Mouse (Mus musculus): ENCODE results near the gene Plcl1. TPM values are rescaled to one million over a fixed set of nuclear protein-coding genes. Genes with fewer than 3 reads are reported as not detected.

Plcl1 gene
- total RNA-seq, 2 experiments from 2014 or later, result not detected

- ATAC-seq (replicated peaks; ENCODE audit: low FRiP score, poor library complexity, severe bottlenecking), result no peak
These were observed 280.5 kb downstream of the Plcl1 start for GRCm38 (mm10) chr1:55686261-55686660.

- no peak for ATAC-seq (replicated peaks; ENCODE audit: low FRiP score, poor library complexity, severe bottlenecking)
These were observed 288.0 kb downstream of the Plcl1 start for GRCm38 (mm10) chr1:55693636-55694220.

- ATAC-seq (replicated peaks; ENCODE audit: low FRiP score, poor library complexity, severe bottlenecking), result no peak
These were observed 290.5 kb downstream of the Plcl1 start for GRCm38 (mm10) chr1:55696206-55696605.

GRCm38 (mm10) chr1:55699393-55699970 is 293.8 kb downstream of the Plcl1 start:
- ATAC-seq (replicated peaks; ENCODE audit: low FRiP score, poor library complexity, severe bottlenecking), result no peak

GRCm38 (mm10) chr1:55700016-55700415 is 294.3 kb downstream of the Plcl1 start:
- ATAC-seq (replicated peaks; ENCODE audit: low FRiP score, poor library complexity, severe bottlenecking), result no peak

- no peak for ATAC-seq (replicated peaks; ENCODE audit: low FRiP score, poor library complexity, severe bottlenecking)
These were observed 295.0 kb downstream of the Plcl1 start for GRCm38 (mm10) chr1:55700726-55701125.

GRCm38 (mm10) chr1:55701601-55702000 is 295.9 kb downstream of the Plcl1 start:
- ATAC-seq (replicated peaks; ENCODE audit: low FRiP score, poor library complexity, severe bottlenecking), result no peak

GRCm38 (mm10) chr1:55702106-55702505 is 296.4 kb downstream of the Plcl1 start:
- ATAC-seq (replicated peaks; ENCODE audit: low FRiP score, poor library complexity, severe bottlenecking), result no peak

GRCm38 (mm10) chr1:55704707-55705106 is 299.0 kb downstream of the Plcl1 start:
- no peak for ATAC-seq (replicated peaks; ENCODE audit: low FRiP score, poor library complexity, severe bottlenecking)

GRCm38 (mm10) chr1:55705173-55705572 is 299.5 kb downstream of the Plcl1 start:
- ATAC-seq (replicated peaks; ENCODE audit: low FRiP score, poor library complexity, severe bottlenecking), result no peak

- no peak for ATAC-seq (replicated peaks; ENCODE audit: low FRiP score, poor library complexity, severe bottlenecking)
These were observed 300.0 kb downstream of the Plcl1 start for GRCm38 (mm10) chr1:55705756-55706155.

GRCm38 (mm10) chr1:55706933-55707332 is 301.2 kb downstream of the Plcl1 start:
- no peak for ATAC-seq (replicated peaks; ENCODE audit: low FRiP score, poor library complexity, severe bottlenecking)

- no peak for ATAC-seq (replicated peaks; ENCODE audit: low FRiP score, poor library complexity, severe bottlenecking)
These were observed 311.6 kb downstream of the Plcl1 start for GRCm38 (mm10) chr1:55717283-55717803.

GRCm38 (mm10) chr1:55725428-55725827 is 319.7 kb downstream of the Plcl1 start:
- no peak for ATAC-seq (replicated peaks; ENCODE audit: low FRiP score, poor library complexity, severe bottlenecking)

- no peak for ATAC-seq (replicated peaks; ENCODE audit: low FRiP score, poor library complexity, severe bottlenecking)
These were observed 323.6 kb downstream of the Plcl1 start for GRCm38 (mm10) chr1:55729332-55729731.

- ATAC-seq (replicated peaks; ENCODE audit: low FRiP score, poor library complexity, severe bottlenecking), result no peak
These were observed 327.2 kb downstream of the Plcl1 start for GRCm38 (mm10) chr1:55732951-55733350.

- ATAC-seq (replicated peaks; ENCODE audit: low FRiP score, poor library complexity, severe bottlenecking), result no peak
These were observed 330.5 kb downstream of the Plcl1 start for GRCm38 (mm10) chr1:55736054-55736740.

- ATAC-seq (replicated peaks; ENCODE audit: low FRiP score, poor library complexity, severe bottlenecking), result no peak
These were observed 331.1 kb downstream of the Plcl1 start for GRCm38 (mm10) chr1:55736762-55737288.

GRCm38 (mm10) chr1:55738746-55739365 is 333.1 kb downstream of the Plcl1 start:
- no peak for ATAC-seq (replicated peaks; ENCODE audit: low FRiP score, poor library complexity, severe bottlenecking)

GRCm38 (mm10) chr1:55741885-55742284 is 336.2 kb downstream of the Plcl1 start:
- no peak for ATAC-seq (replicated peaks; ENCODE audit: low FRiP score, poor library complexity, severe bottlenecking)

Measured in erythroblast, adult 5-6 weeks (primary cell).